Mouse (Mus musculus): Measurements from ENCODE around the gene Zdhhc13. TPM values are rescaled to one million over a fixed set of nuclear protein-coding genes. Genes with fewer than 3 reads are reported as not detected.

Gene Zdhhc13
- total RNA-seq, 1 experiment from 2014 or later: 46.3 TPM

GRCm38 (mm10) chr7:48830395-48830794, 41.6 kb downstream of the Zdhhc13 start:
- ATAC-seq (replicated peaks in 1 of 2; ENCODE audit: insufficient read depth in 1 of 2, low FRiP score in 2 of 2, low TSS enrichment in 1 of 2, low read depth in 1 of 2, poor library complexity in 2 of 2, severe bottlenecking in 2 of 2): no peak

- ATAC-seq (replicated peaks in 1 of 2; ENCODE audit: insufficient read depth in 1 of 2, low FRiP score in 2 of 2, low TSS enrichment in 1 of 2, low read depth in 1 of 2, poor library complexity in 2 of 2, severe bottlenecking in 2 of 2): peak in 1 of 2 experiments; percentile 27; a peak in 1 of 4 replicates
These were observed 43.9 kb downstream of the Zdhhc13 start for GRCm38 (mm10) chr7:48832735-48833134.

- no peak for ATAC-seq (replicated peaks in 1 of 2; ENCODE audit: insufficient read depth in 1 of 2, low FRiP score in 2 of 2, low TSS enrichment in 1 of 2, low read depth in 1 of 2, poor library complexity in 2 of 2, severe bottlenecking in 2 of 2)
These were observed 45.7 kb downstream of the Zdhhc13 start for GRCm38 (mm10) chr7:48834371-48834970.

- ATAC-seq (replicated peaks in 1 of 2; ENCODE audit: insufficient read depth in 1 of 2, low FRiP score in 2 of 2, low TSS enrichment in 1 of 2, low read depth in 1 of 2, poor library complexity in 2 of 2, severe bottlenecking in 2 of 2): no peak
These were observed 46.3 kb downstream of the Zdhhc13 start for GRCm38 (mm10) chr7:48834989-48835626.

GRCm38 (mm10) chr7:48836949-48837348, 48.1 kb downstream of the Zdhhc13 start:
- ATAC-seq (replicated peaks in 1 of 2; ENCODE audit: insufficient read depth in 1 of 2, low FRiP score in 2 of 2, low TSS enrichment in 1 of 2, low read depth in 1 of 2, poor library complexity in 2 of 2, severe bottlenecking in 2 of 2): peak; percentile 76 to 85

- peak; percentile 60 to 63; a peak in 2 of 4 replicates for ATAC-seq (replicated peaks in 1 of 2; ENCODE audit: insufficient read depth in 1 of 2, low FRiP score in 2 of 2, low TSS enrichment in 1 of 2, low read depth in 1 of 2, poor library complexity in 2 of 2, severe bottlenecking in 2 of 2)
These were observed 49.6 kb downstream of the Zdhhc13 start for GRCm38 (mm10) chr7:48838434-48838833.

- no peak for ATAC-seq (replicated peaks in 1 of 2; ENCODE audit: insufficient read depth in 1 of 2, low FRiP score in 2 of 2, low TSS enrichment in 1 of 2, low read depth in 1 of 2, poor library complexity in 2 of 2, severe bottlenecking in 2 of 2)
These were observed 51.7 kb downstream of the Zdhhc13 start for GRCm38 (mm10) chr7:48840545-48840944.

GRCm38 (mm10) chr7:48841538-48841937, 52.7 kb downstream of the Zdhhc13 start:
- ATAC-seq (replicated peaks in 1 of 2; ENCODE audit: insufficient read depth in 1 of 2, low FRiP score in 2 of 2, low TSS enrichment in 1 of 2, low read depth in 1 of 2, poor library complexity in 2 of 2, severe bottlenecking in 2 of 2): no peak

GRCm38 (mm10) chr7:48842353-48842752, 53.5 kb downstream of the Zdhhc13 start:
- ATAC-seq (replicated peaks in 1 of 2; ENCODE audit: insufficient read depth in 1 of 2, low FRiP score in 2 of 2, low TSS enrichment in 1 of 2, low read depth in 1 of 2, poor library complexity in 2 of 2, severe bottlenecking in 2 of 2): no peak

- ATAC-seq (replicated peaks in 1 of 2; ENCODE audit: insufficient read depth in 1 of 2, low FRiP score in 2 of 2, low TSS enrichment in 1 of 2, low read depth in 1 of 2, poor library complexity in 2 of 2, severe bottlenecking in 2 of 2): no peak
These were observed 54.7 kb downstream of the Zdhhc13 start for GRCm38 (mm10) chr7:48843541-48843940.

- ATAC-seq (replicated peaks in 1 of 2; ENCODE audit: insufficient read depth in 1 of 2, low FRiP score in 2 of 2, low TSS enrichment in 1 of 2, low read depth in 1 of 2, poor library complexity in 2 of 2, severe bottlenecking in 2 of 2): no peak
These were observed 56.6 kb downstream of the Zdhhc13 start for GRCm38 (mm10) chr7:48845213-48845973.

GRCm38 (mm10) chr7:48846755-48847154, 58.0 kb downstream of the Zdhhc13 start:
- no peak for ATAC-seq (replicated peaks in 1 of 2; ENCODE audit: insufficient read depth in 1 of 2, low FRiP score in 2 of 2, low TSS enrichment in 1 of 2, low read depth in 1 of 2, poor library complexity in 2 of 2, severe bottlenecking in 2 of 2)

GRCm38 (mm10) chr7:48847820-48848650, 59.2 kb downstream of the Zdhhc13 start, which contains the start of gene Csrp3:
Csrp3 (minus strand) TSS chr7:48848033.
- no peak for ATAC-seq (replicated peaks in 1 of 2; ENCODE audit: insufficient read depth in 1 of 2, low FRiP score in 2 of 2, low TSS enrichment in 1 of 2, low read depth in 1 of 2, poor library complexity in 2 of 2, severe bottlenecking in 2 of 2)

- no peak for ATAC-seq (replicated peaks in 1 of 2; ENCODE audit: insufficient read depth in 1 of 2, low FRiP score in 2 of 2, low TSS enrichment in 1 of 2, low read depth in 1 of 2, poor library complexity in 2 of 2, severe bottlenecking in 2 of 2)
These were observed 62.8 kb downstream of the Zdhhc13 start for GRCm38 (mm10) chr7:48851529-48852104.

- ATAC-seq (replicated peaks in 1 of 2; ENCODE audit: insufficient read depth in 1 of 2, low FRiP score in 2 of 2, low TSS enrichment in 1 of 2, low read depth in 1 of 2, poor library complexity in 2 of 2, severe bottlenecking in 2 of 2): no peak
These were observed 64.7 kb downstream of the Zdhhc13 start for GRCm38 (mm10) chr7:48853496-48853895.

- no peak for ATAC-seq (replicated peaks in 1 of 2; ENCODE audit: insufficient read depth in 1 of 2, low FRiP score in 2 of 2, low TSS enrichment in 1 of 2, low read depth in 1 of 2, poor library complexity in 2 of 2, severe bottlenecking in 2 of 2)
These were observed 66.7 kb downstream of the Zdhhc13 start for GRCm38 (mm10) chr7:48855461-48855860.

GRCm38 (mm10) chr7:48858257-48858656, 69.5 kb downstream of the Zdhhc13 start:
- ATAC-seq (replicated peaks in 1 of 2; ENCODE audit: insufficient read depth in 1 of 2, low FRiP score in 2 of 2, low TSS enrichment in 1 of 2, low read depth in 1 of 2, poor library complexity in 2 of 2, severe bottlenecking in 2 of 2): no peak

Measured in hematopoietic stem cell, adult 5-6 weeks (primary cell).